ENCODE assay signal across 8 mouse cellular contexts in genomic region chr1:85933631-85934465, GRCm38 (mm10). TPM values are rescaled to one million over a fixed set of nuclear protein-coding genes. Genes with fewer than 3 reads are reported as not detected.
DNase-seq lines count a peak whose midpoint lies in the region; ATAC-seq and TF ChIP-seq lines count a peak whose summit lies in the region.

No protein-coding gene starts in this region.

- TF ChIP-seq CTCF in lung, embryonic 14.5 days (IDR thresholded peaks at IDR 0.05; ENCODE audit: low read depth), result no peak

- H3K36me3 ChIP-seq in lung, embryonic 14.5 days (ENCODE audit: insufficient read depth), result no peaks in the 10 kb centered on the region
- no peaks in the 10 kb centered on the region for H3K36me3 ChIP-seq in forebrain, embryonic 15.5 days
- H3K36me3 ChIP-seq in liver, embryonic 12.5 days, result no peaks in the 10 kb centered on the region
- H3K36me3 ChIP-seq in stomach, embryonic 14.5 days (ENCODE audit: control insufficient read depth, insufficient read depth, low read length), result no peaks in the 10 kb centered on the region

- H3K27me3 ChIP-seq in lung, embryonic 14.5 days (ENCODE audit: insufficient read depth, low read length), result no peaks in the 10 kb centered on the region
- H3K27me3 ChIP-seq in forebrain, embryonic 15.5 days, result no peaks in the 10 kb centered on the region
- peaks cover 2% of the 10 kb centered on the region for H3K27me3 ChIP-seq in liver, embryonic 12.5 days (replicated peaks)
- H3K27me3 ChIP-seq in stomach, embryonic 14.5 days (ENCODE audit: control insufficient read depth, insufficient read depth, low read length), result no peaks in the 10 kb centered on the region

- DNase-seq in lung, embryonic 14.5 days, result peak; percentile 42
- no peak for DNase-seq in lung, postnatal 14 days
- no peak for DNase-seq in testis, postnatal 14 days (ENCODE audit: low spot score)
- DNase-seq in MN1 (ENCODE audit: low spot score), result no peak
- no peak for DNase-seq in right cerebral cortex, postnatal 10 days (ENCODE audit: low spot score in 2 of 2)

- H3K9me3 ChIP-seq in lung, embryonic 14.5 days (ENCODE audit: low read depth, low read length), result no peaks in the 10 kb centered on the region
- H3K9me3 ChIP-seq in forebrain, embryonic 15.5 days, result no peaks in the 10 kb centered on the region
- H3K9me3 ChIP-seq in liver, embryonic 12.5 days (replicated peaks), result no peaks in the 10 kb centered on the region
- H3K9me3 ChIP-seq in stomach, embryonic 14.5 days (ENCODE audit: control insufficient read depth, low read depth, low read length), result no peaks in the 10 kb centered on the region

- H3K4me3 ChIP-seq in lung, embryonic 14.5 days (ENCODE audit: low read depth, low read length), result no peak overlapping the region
- no peak overlapping the region for H3K4me3 ChIP-seq in forebrain, embryonic 15.5 days
- H3K4me3 ChIP-seq in liver, embryonic 12.5 days, result no peak overlapping the region
- H3K4me3 ChIP-seq in stomach, embryonic 14.5 days (ENCODE audit: low read depth, low read length), result no peak overlapping the region

- H3K4me2 ChIP-seq in lung, embryonic 14.5 days, result peak overlapping the region; percentile 42
- no peak overlapping the region for H3K4me2 ChIP-seq in forebrain, embryonic 15.5 days (replicated peaks)
- 0 out of 2 replicates have a peak overlapping the region, but pooled peaks have one; percentile 23 for H3K4me2 ChIP-seq in liver, embryonic 12.5 days
- H3K4me2 ChIP-seq in stomach, embryonic 14.5 days (replicated peaks; ENCODE audit: low read depth, low read length), result peak overlapping the region; percentile 19; the same call in 1 of the 2 replicates

- H3K4me1 ChIP-seq in lung, embryonic 14.5 days (ENCODE audit: insufficient read depth), result peaks cover 4% of the 10 kb centered on the region; the same call in 1 of the 2 replicates
- peaks cover 46% of the 10 kb centered on the region for H3K4me1 ChIP-seq in forebrain, embryonic 15.5 days
- peaks cover 7% of the 10 kb centered on the region; the same call in 1 of the 2 replicates for H3K4me1 ChIP-seq in liver, embryonic 12.5 days
- H3K4me1 ChIP-seq in stomach, embryonic 14.5 days (ENCODE audit: control insufficient read depth, insufficient read depth, low read length), result peaks cover 13% of the 10 kb centered on the region

- H3K9ac ChIP-seq in lung, embryonic 14.5 days, result no peak overlapping the region
- no peak overlapping the region for H3K9ac ChIP-seq in forebrain, embryonic 15.5 days (replicated peaks)
- H3K9ac ChIP-seq in liver, embryonic 12.5 days, result no peak overlapping the region
- no peak overlapping the region for H3K9ac ChIP-seq in stomach, embryonic 14.5 days (replicated peaks; ENCODE audit: low read depth, low read length)

- peak; percentile 67 for ATAC-seq in lung, embryonic 14.5 days (ENCODE audit: insufficient read depth)
- ATAC-seq in forebrain, embryonic 15.5 days (replicated peaks), result peak; percentile 47
- peak; percentile 33; the same call in 1 of the 2 replicates for ATAC-seq in liver, embryonic 12.5 days
- peak; percentile 51 for ATAC-seq in stomach, embryonic 14.5 days (ENCODE audit: insufficient number of reproducible peaks, insufficient read depth, low FRiP score, low read depth)

- H3K27ac ChIP-seq in lung, embryonic 14.5 days (ENCODE audit: low read depth), result no peak overlapping the region
- peak overlapping the region; percentile 25; the same call in 1 of the 2 replicates for H3K27ac ChIP-seq in forebrain, embryonic 15.5 days (replicated peaks)
- peak overlapping the region; percentile 61; the same call in 1 of the 2 replicates for H3K27ac ChIP-seq in liver, embryonic 12.5 days
- H3K27ac ChIP-seq in stomach, embryonic 14.5 days (ENCODE audit: low read length), result peak overlapping the region; percentile 45; the same call in 1 of the 2 replicates

- WGBS in lung, embryonic 14.5 days, result 9% methylated on average over 11 of the region's 11 CpGs
- 20% methylated on average over 11 of the region's 11 CpGs for WGBS in forebrain, embryonic 15.5 days
- WGBS in liver, embryonic 12.5 days (ENCODE audit: insufficient replicate concordance), result 14% methylated on average over 11 of the region's 11 CpGs
- 11% methylated on average over 11 of the region's 11 CpGs for WGBS in stomach, embryonic 14.5 days

RNA-seq across cellular contexts. Expression of gene 4933407L21Rik, which starts 5.6 kb away (rescaled TPM):
- not detected in 2 replicates for polyA plus RNA-seq in lung, embryonic 14.5 days (2014; fragmentation: Nextera tagmentation; extraction: Ambion mirVana)
- polyA plus RNA-seq in forebrain, embryonic 15.5 days (2015; fragmentation: Nextera tagmentation; extraction: Ambion mirVana), result 4.4 and 4.6 TPM in 2 replicates
- not detected in 2 replicates for polyA plus RNA-seq in liver, embryonic 12.5 days (2016; fragmentation: Nextera tagmentation; extraction: Ambion mirVana)
- 0.13 and 0.49 TPM in 2 replicates for polyA plus RNA-seq in stomach, embryonic 14.5 days (2014; fragmentation: Nextera tagmentation; extraction: Ambion mirVana)

RNA-seq across cellular contexts. Expression of gene Gpr55, which starts 27.0 kb away (rescaled TPM):
- not detected in 2 replicates for polyA plus RNA-seq in lung, embryonic 14.5 days (2014; fragmentation: Nextera tagmentation; extraction: Ambion mirVana)
- 0.15 and 0.17 TPM in 2 replicates for polyA plus RNA-seq in forebrain, embryonic 15.5 days (2015; fragmentation: Nextera tagmentation; extraction: Ambion mirVana)
- polyA plus RNA-seq in liver, embryonic 12.5 days (2016; fragmentation: Nextera tagmentation; extraction: Ambion mirVana), result not detected in 2 replicates
- polyA plus RNA-seq in stomach, embryonic 14.5 days (2014; fragmentation: Nextera tagmentation; extraction: Ambion mirVana), result not detected in 2 replicates

RNA-seq across cellular contexts. Expression of gene Itm2c, which starts 39.8 kb away (rescaled TPM):
- 99.5 and 107 TPM in 2 replicates for polyA plus RNA-seq in lung, embryonic 14.5 days (2014; fragmentation: Nextera tagmentation; extraction: Ambion mirVana)
- polyA plus RNA-seq in forebrain, embryonic 15.5 days (2015; fragmentation: Nextera tagmentation; extraction: Ambion mirVana), result 148 and 160 TPM in 2 replicates
- 41.3 and 42.3 TPM in 2 replicates for polyA plus RNA-seq in liver, embryonic 12.5 days (2016; fragmentation: Nextera tagmentation; extraction: Ambion mirVana)
- polyA plus RNA-seq in stomach, embryonic 14.5 days (2014; fragmentation: Nextera tagmentation; extraction: Ambion mirVana), result 137 and 147 TPM in 2 replicates
